Mouse (Mus musculus) forebrain, embryonic 14.5 days (tissue): ENCODE data around the gene Lair1. TPM values are rescaled to one million over a fixed set of nuclear protein-coding genes. Genes with fewer than 3 reads are reported as not detected.
"Not testable (repeated sequence)": the region's sequence is repeated elsewhere in the genome, so short reads cannot be mapped to it uniquely, and the experiment has no call there.

ENCODE experiments used
- ATAC-seq: fragments of 200-750 bp; cut with Nextera tagmentation; 2 replicates; pipeline ENCODE4 v1.8.0; 2017; ENCODE audit warnings: mild to moderate bottlenecking, moderate library complexity
- DNase-seq: peaks from one replicate; pipeline ENCODE4 v3.0.0-alpha.2; 2015; ENCODE audit warnings: low spot score
- H3K27ac ChIP-seq: fragments of 300-500 bp; sonication (generic); 2 replicates; pipeline ENCODE4 v1.5.1; 2014; ENCODE audit warnings: low read depth, mild to moderate bottlenecking, control low read depth, low read length, moderate library complexity
- H3K27me3 ChIP-seq: fragments of 300-500 bp; sonication (generic); replicated peaks from 2 replicates; pipeline ENCODE4 v1.6.1; 2014; ENCODE audit warnings: low read length, control low read depth, mixed read lengths; ENCODE audit not compliant: control insufficient read depth, insufficient read depth
- H3K36me3 ChIP-seq: fragments of 300-500 bp; sonication (generic); 2 replicates; pipeline ENCODE4 v1.6.1; 2014; ENCODE audit warnings: low read length, control low read depth; ENCODE audit not compliant: control insufficient read depth, insufficient read depth
- H3K4me1 ChIP-seq: fragments of 300-500 bp; sonication (generic); 2 replicates; pipeline ENCODE4 v1.6.1; 2014; ENCODE audit warnings: antibody characterized with exemption, low read length, control low read depth; ENCODE audit not compliant: control insufficient read depth, insufficient read depth
- H3K4me2 ChIP-seq: fragments of 300-500 bp; sonication (generic); 2 replicates; pipeline ENCODE4 v1.6.1; 2014; ENCODE audit warnings: mild to moderate bottlenecking, control low read depth, low read length
- H3K4me3 ChIP-seq: fragments of 300-500 bp; sonication (generic); 2 replicates; pipeline ENCODE4 v1.5.1; 2014; ENCODE audit warnings: low read depth, low read length, control low read depth
- H3K9ac ChIP-seq: fragments of 300-500 bp; sonication (generic); 2 replicates; pipeline ENCODE4 v1.6.1; 2014; ENCODE audit warnings: mild to moderate bottlenecking, low read length, control low read depth, moderate library complexity
- H3K9me3 ChIP-seq: fragments of 300-500 bp; sonication (generic); replicated peaks from 2 replicates; pipeline ENCODE4 v1.6.1; 2016; ENCODE audit warnings: low read length, control low read depth, mixed read lengths; ENCODE audit not compliant: control insufficient read depth
- WGBS: fragments of 180-500 bp; shearing (Covaris S2); extraction: QIAGEN DNeasy Blood & Tissue Kit; methylation state at CpG from one replicate; pipeline ENCODE4 v1.1.7; 2014; 5-methylcytosine and 5-hydroxymethylcytosine counted together
- polyA plus RNA-seq: library from polyadenylated mRNA; unstranded; fragments of >200 nt; fragmentation: Nextera tagmentation; extraction: Ambion mirVana; gene quantifications from 2 replicates; pipeline ENCODE4 v1.2.1, GENCODE M21; 2014

Gene Lair1
- polyA plus RNA-seq, 1 experiment from 2014 or later = 1.8 TPM

DNA sequence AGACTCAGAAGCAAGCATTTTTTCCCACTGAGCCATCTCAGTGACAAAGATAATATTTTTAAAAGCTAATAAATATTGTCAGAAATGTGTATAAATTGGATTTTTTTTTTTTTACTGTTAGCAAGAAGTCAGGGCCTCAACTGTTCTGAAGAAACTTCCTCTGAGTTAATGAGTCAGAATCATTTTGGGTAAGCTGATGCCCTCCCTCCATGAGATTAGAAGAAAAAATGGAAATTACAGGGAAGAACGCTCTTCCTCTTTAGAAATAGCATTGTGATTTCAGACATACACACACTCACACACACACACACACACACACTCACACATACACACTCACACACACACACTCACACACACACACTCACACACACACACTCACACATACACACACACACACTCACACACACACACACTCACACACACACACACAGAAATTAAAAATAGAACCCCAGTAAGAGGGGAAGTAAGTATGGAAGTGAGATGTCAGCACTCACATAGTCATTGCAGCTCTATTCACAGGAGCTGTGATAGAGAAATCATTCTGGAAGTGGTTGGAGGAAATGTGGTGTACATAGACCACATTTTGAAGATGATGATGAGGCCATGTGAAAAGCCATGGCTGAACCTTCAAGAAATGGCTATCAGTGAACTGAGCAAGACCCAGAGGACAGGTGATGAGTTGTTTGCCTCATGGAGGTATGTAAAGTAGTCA lies 866 bp upstream of the Lair1 start:
- 86% methylated on average over 1 of the region's 1 CpGs for WGBS
- no peak overlapping the region for H3K4me2 ChIP-seq
- no peaks in the 10 kb centered on the region for H3K27me3 ChIP-seq
- no peak for DNase-seq
- no peak overlapping the region for H3K9ac ChIP-seq
- no peak overlapping the region for H3K27ac ChIP-seq
- no peaks in the 10 kb centered on the region for H3K36me3 ChIP-seq
- no peak overlapping the region for H3K4me3 ChIP-seq
- H3K9me3 ChIP-seq = no peaks in the 10 kb centered on the region
- no peaks in the 10 kb centered on the region for H3K4me1 ChIP-seq
- no peak for ATAC-seq

GRCm38 (mm10) chr7:4060602-4061188 lies 2.3 kb downstream of the Lair1 start:
- H3K4me2 ChIP-seq, H3K9ac ChIP-seq, H3K4me1 ChIP-seq, H3K4me3 ChIP-seq, H3K27ac ChIP-seq, H3K9me3 ChIP-seq, H3K27me3 ChIP-seq, H3K36me3 ChIP-seq, DNase-seq, ATAC-seq: not testable (repeated sequence)
- WGBS = 40% methylated on average over 9 of the region's 9 CpGs

GRCm38 (mm10) chr7:4026794-4027421 lies 36.1 kb downstream of the Lair1 start:
- H3K4me2 ChIP-seq = no peak overlapping the region
- 16% methylated on average over 3 of the region's 3 CpGs for WGBS
- H3K27me3 ChIP-seq = no peaks in the 10 kb centered on the region
- H3K27ac ChIP-seq = no peak overlapping the region
- ATAC-seq = no peak
- DNase-seq = peak; percentile 31
- H3K9ac ChIP-seq = no peak overlapping the region
- no peak overlapping the region for H3K4me3 ChIP-seq
- H3K36me3 ChIP-seq = no peaks in the 10 kb centered on the region
- H3K4me1 ChIP-seq = no peaks in the 10 kb centered on the region
- H3K9me3 ChIP-seq = no peaks in the 10 kb centered on the region

GRCm38 (mm10) chr7:4004636-4005035 lies 58.4 kb downstream of the Lair1 start:
- H3K4me3 ChIP-seq, H3K4me2 ChIP-seq, ATAC-seq, H3K9me3 ChIP-seq, H3K4me1 ChIP-seq, H3K36me3 ChIP-seq, H3K27me3 ChIP-seq, DNase-seq, H3K9ac ChIP-seq, H3K27ac ChIP-seq: not testable (repeated sequence)
- WGBS = 77% methylated on average over 3 of the region's 3 CpGs

- not testable (repeated sequence) for H3K9ac ChIP-seq, DNase-seq, H3K27ac ChIP-seq, H3K4me1 ChIP-seq, H3K36me3 ChIP-seq, H3K4me3 ChIP-seq, H3K4me2 ChIP-seq, ATAC-seq, H3K27me3 ChIP-seq, H3K9me3 ChIP-seq
- WGBS = 81% methylated on average over 4 of the region's 4 CpGs
Observed at GRCm38 (mm10) chr7:4003996-4004395, 59.0 kb downstream of the Lair1 start.

GRCm38 (mm10) chr7:3962017-3962416 lies 101.0 kb downstream of the Lair1 start:
- Histone ChIP-seq H3K36me3 (no peaks in the 10 kb centered on the region), H3K9me3 (no peaks in the 10 kb centered on the region), H3K27me3 (no peaks in the 10 kb centered on the region), H3K27ac (no peak overlapping the region), H3K9ac (no peak overlapping the region), H3K4me1 (no peaks in the 10 kb centered on the region), H3K4me2 (no peak overlapping the region), H3K4me3 (no peak overlapping the region)
- 88% methylated on average over 2 of the region's 2 CpGs for WGBS
- DNase-seq = no peak
- no peak for ATAC-seq

GRCm38 (mm10) chr7:3957387-3957786 lies 105.6 kb downstream of the Lair1 start:
- Histone ChIP-seq H3K27me3 (no peaks in the 10 kb centered on the region), H3K9me3 (no peaks in the 10 kb centered on the region), H3K36me3 (no peaks in the 10 kb centered on the region), H3K27ac (no peak overlapping the region), H3K4me3 (no peak overlapping the region), H3K9ac (no peak overlapping the region), H3K4me2 (no peak overlapping the region), H3K4me1 (no peaks in the 10 kb centered on the region)
- WGBS = 79% methylated on average over 3 of the region's 3 CpGs
- ATAC-seq = no peak
- DNase-seq = no peak
